Mouse (Mus musculus): Measurements from ENCODE around the gene Tgfb1. TPM values are rescaled to one million over a fixed set of nuclear protein-coding genes. Genes with fewer than 3 reads are reported as not detected.

The Tgfb1 gene
- polyA plus RNA-seq, 1 experiment, result 152 TPM

- Histone ChIP-seq H3K4me1 (ENCODE audit: control insufficient read depth, insufficient read depth, insufficient read length) (0 out of 2 replicates have a peak, but pooled peaks cover 8% of the 10 kb centered on the region), H3K36me3 (ENCODE audit: control insufficient read depth, insufficient read depth, low read length) (peaks cover 11% of the 10 kb centered on the region), H3K4me3 (ENCODE audit: extremely low read depth, insufficient read depth, insufficient read length) (no peak overlapping the region), H3K27ac (ENCODE audit: insufficient read depth, low read length) (no peak overlapping the region), H3K27me3 (ENCODE audit: control insufficient read depth, insufficient read depth, low read length) (peaks cover 2% of the 10 kb centered on the region; the same call in 1 of the 2 replicates)
- TF ChIP-seq CTCF (IDR thresholded peaks at IDR 0.05; ENCODE audit: extremely low read depth, insufficient read depth, insufficient read length, insufficient replicate concordance) (no peak), POLR2A (IDR thresholded peaks at IDR 0.05; ENCODE audit: low read depth, low read length) (no peak)
- no peak for DNase-seq (ENCODE audit: low read depth in 1 of 2, low spot score in 2 of 2)
- WGBS, result 64% methylated on average over 4 of the region's 4 CpGs
Measured at GRCm38 (mm10) chr7:25672442-25672841, 14.4 kb upstream of the Tgfb1 start.

GRCm38 (mm10) chr7:25674297-25674696 lies 12.5 kb upstream of the Tgfb1 start:
- Histone ChIP-seq H3K4me1 (ENCODE audit: control insufficient read depth, insufficient read depth, insufficient read length) (0 out of 2 replicates have a peak, but pooled peaks cover 8% of the 10 kb centered on the region), H3K4me3 (ENCODE audit: extremely low read depth, insufficient read depth, insufficient read length) (peak overlapping the region; percentile 17; the same call in 1 of the 2 replicates)
- 13% methylated on average over 9 of the region's 9 CpGs for WGBS

GRCm38 (mm10) chr7:25674719-25675300 lies 12.0 kb upstream of the Tgfb1 start, which contains the start of gene Tmem91:
Gene Tmem91 (minus strand): TSS chr7:25675166.
- Histone ChIP-seq H3K36me3 (ENCODE audit: control insufficient read depth, insufficient read depth, low read length) (no peaks in the 10 kb centered on the region), H3K4me1 (ENCODE audit: control insufficient read depth, insufficient read depth, insufficient read length) (peaks cover 8% of the 10 kb centered on the region; the same call in 1 of the 2 replicates), H3K4me3 (ENCODE audit: extremely low read depth, insufficient read depth, insufficient read length) (peak within 1 kb of the TSS; percentile 17; the same call in 1 of the 2 replicates), H3K27ac (ENCODE audit: insufficient read depth, low read length) (no peak within 1 kb of the TSS), H3K27me3 (ENCODE audit: control insufficient read depth, insufficient read depth, low read length) (peaks cover 2% of the 10 kb centered on the region; the same call in 1 of the 2 replicates)
- no peak for DNase-seq (ENCODE audit: low read depth in 1 of 2, low spot score in 2 of 2)
- TF ChIP-seq CTCF (IDR thresholded peaks at IDR 0.05; ENCODE audit: extremely low read depth, insufficient read depth, insufficient read length, insufficient replicate concordance) (no peak), POLR2A (IDR thresholded peaks at IDR 0.05; ENCODE audit: low read depth, low read length) (no peak)
- WGBS, result 2% methylated on average over 29 of the region's 29 CpGs

More at GRCm38 (mm10) chr7:25674297-25674696, 12.5 kb upstream of the Tgfb1 start:
- no peak for TF ChIP-seq POLR2A (IDR thresholded peaks at IDR 0.05; ENCODE audit: low read depth, low read length)
- no peak for TF ChIP-seq CTCF (IDR thresholded peaks at IDR 0.05; ENCODE audit: extremely low read depth, insufficient read depth, insufficient read length, insufficient replicate concordance)
- no peaks in the 10 kb centered on the region for H3K36me3 ChIP-seq (ENCODE audit: control insufficient read depth, insufficient read depth, low read length)
- H3K27ac ChIP-seq (ENCODE audit: insufficient read depth, low read length), result no peak overlapping the region
- H3K27me3 ChIP-seq (ENCODE audit: control insufficient read depth, insufficient read depth, low read length), result peaks cover 2% of the 10 kb centered on the region; the same call in 1 of the 2 replicates
- DNase-seq (ENCODE audit: low read depth in 1 of 2, low spot score in 2 of 2), result no peak

GRCm38 (mm10) chr7:25675405-25675804 lies 11.4 kb upstream of the Tgfb1 start:
- Histone ChIP-seq H3K36me3 (ENCODE audit: control insufficient read depth, insufficient read depth, low read length) (no peaks in the 10 kb centered on the region), H3K27me3 (ENCODE audit: control insufficient read depth, insufficient read depth, low read length) (peaks cover 2% of the 10 kb centered on the region; the same call in 1 of the 2 replicates), H3K4me3 (ENCODE audit: extremely low read depth, insufficient read depth, insufficient read length) (no peak overlapping the region), H3K27ac (ENCODE audit: insufficient read depth, low read length) (no peak overlapping the region), H3K4me1 (ENCODE audit: control insufficient read depth, insufficient read depth, insufficient read length) (peaks cover 8% of the 10 kb centered on the region; the same call in 1 of the 2 replicates)
- TF ChIP-seq POLR2A (IDR thresholded peaks at IDR 0.05; ENCODE audit: low read depth, low read length), result no peak
- TF ChIP-seq CTCF (IDR thresholded peaks at IDR 0.05; ENCODE audit: extremely low read depth, insufficient read depth, insufficient read length, insufficient replicate concordance), result no peak
- no peak for DNase-seq (ENCODE audit: low read depth in 1 of 2, low spot score in 2 of 2)
- WGBS, result 74% methylated on average over 6 of the region's 6 CpGs

GRCm38 (mm10) chr7:25676085-25676781 lies 10.6 kb upstream of the Tgfb1 start:
- 87% methylated on average over 15 of the region's 15 CpGs for WGBS
- H3K27me3 ChIP-seq (ENCODE audit: control insufficient read depth, insufficient read depth, low read length), result peaks cover 2% of the 10 kb centered on the region; the same call in 1 of the 2 replicates
- H3K27ac ChIP-seq (ENCODE audit: insufficient read depth, low read length), result no peak overlapping the region
- no peak for DNase-seq (ENCODE audit: low read depth in 1 of 2, low spot score in 2 of 2)
- TF ChIP-seq CTCF (IDR thresholded peaks at IDR 0.05; ENCODE audit: extremely low read depth, insufficient read depth, insufficient read length, insufficient replicate concordance) (no peak), POLR2A (IDR thresholded peaks at IDR 0.05; ENCODE audit: low read depth, low read length) (no peak)
- H3K4me1 ChIP-seq (ENCODE audit: control insufficient read depth, insufficient read depth, insufficient read length), result peaks cover 8% of the 10 kb centered on the region; the same call in 1 of the 2 replicates
- H3K4me3 ChIP-seq (ENCODE audit: extremely low read depth, insufficient read depth, insufficient read length), result no peak overlapping the region
- no peaks in the 10 kb centered on the region for H3K36me3 ChIP-seq (ENCODE audit: control insufficient read depth, insufficient read depth, low read length)

- TF ChIP-seq CTCF (IDR thresholded peaks at IDR 0.05; ENCODE audit: extremely low read depth, insufficient read depth, insufficient read length, insufficient replicate concordance) (no peak), POLR2A (IDR thresholded peaks at IDR 0.05; ENCODE audit: low read depth, low read length) (no peak)
- WGBS, result 87% methylated on average over 7 of the region's 7 CpGs
Measured at GRCm38 (mm10) chr7:25677013-25677412, 9.8 kb upstream of the Tgfb1 start.

More at GRCm38 (mm10) chr7:25677013-25677412, 9.8 kb upstream of the Tgfb1 start:
- H3K36me3 ChIP-seq (ENCODE audit: control insufficient read depth, insufficient read depth, low read length), result no peaks in the 10 kb centered on the region
- H3K27me3 ChIP-seq (ENCODE audit: control insufficient read depth, insufficient read depth, low read length), result peaks cover 2% of the 10 kb centered on the region; the same call in 1 of the 2 replicates
- DNase-seq (ENCODE audit: low read depth in 1 of 2, low spot score in 2 of 2), result no peak
- no peak overlapping the region for H3K4me3 ChIP-seq (ENCODE audit: extremely low read depth, insufficient read depth, insufficient read length)
- no peak overlapping the region for H3K27ac ChIP-seq (ENCODE audit: insufficient read depth, low read length)
- peaks cover 15% of the 10 kb centered on the region for H3K4me1 ChIP-seq (ENCODE audit: control insufficient read depth, insufficient read depth, insufficient read length)

Data from spleen, adult 2 months (tissue).